Comparison of ENCODE assay signal across 8 mouse cellular contexts in genomic region chr3:130922812-130923614, GRCm38 (mm10).
A peak's percentile ranks its signal among the peaks of the same experiment; 100 is the strongest.
DNase-seq lines count a peak whose midpoint lies in the region; ATAC-seq lines count a peak whose summit lies in the region.

No protein-coding gene starts in this region.

- peaks cover 2 to 9% of the 10 kb centered on the region in 2 experiments; a peak in 2 of 4 replicates for H3K4me1 ChIP-seq in heart, embryonic 14.5 days (ENCODE audit: control insufficient read depth in 2 of 2, insufficient read depth in 2 of 2, low read length in 2 of 2)
- H3K4me1 ChIP-seq in embryonic facial prominence, embryonic 13.5 days = peaks cover 41% of the 10 kb centered on the region
- 0 out of 2 replicates have a peak, but pooled peaks cover 4% of the 10 kb centered on the region for H3K4me1 ChIP-seq in intestine, embryonic 15.5 days (replicated peaks)
- H3K4me1 ChIP-seq in neural tube, embryonic 12.5 days = peaks cover 8% of the 10 kb centered on the region; the same call in 1 of the 2 replicates

- H3K9ac ChIP-seq in heart, embryonic 14.5 days (ENCODE audit: low read length) = peak overlapping the region; percentile 41; the same call in 1 of the 2 replicates
- peak overlapping the region; percentile 4; the same call in 1 of the 2 replicates for H3K9ac ChIP-seq in embryonic facial prominence, embryonic 13.5 days
- no peak overlapping the region for H3K9ac ChIP-seq in intestine, embryonic 15.5 days
- no peak overlapping the region for H3K9ac ChIP-seq in neural tube, embryonic 12.5 days

- ATAC-seq in heart, embryonic 14.5 days (ENCODE audit: insufficient number of reproducible peaks, insufficient read depth, low FRiP score, low read depth) = no peak
- ATAC-seq in embryonic facial prominence, embryonic 13.5 days (ENCODE audit: insufficient number of reproducible peaks, insufficient read depth, low FRiP score, low TSS enrichment, low read depth) = no peak
- no peak for ATAC-seq in intestine, embryonic 15.5 days
- no peak for ATAC-seq in neural tube, embryonic 12.5 days (ENCODE audit: low FRiP score, low read depth)
- no peak for ATAC-seq in monocyte, adult 5-6 weeks (replicated peaks; ENCODE audit: insufficient number of reproducible peaks, low FRiP score, low TSS enrichment, poor library complexity, severe bottlenecking)
- no peak for ATAC-seq in megakaryocyte, adult 5-6 weeks (ENCODE audit: poor library complexity, severe bottlenecking)

- H3K27ac ChIP-seq in heart, embryonic 14.5 days (replicated peaks in 1 of 2; ENCODE audit: control insufficient read depth in 1 of 2, insufficient read depth in 1 of 2, low read depth in 2 of 2, low read length in 2 of 2) = no peak overlapping the region
- H3K27ac ChIP-seq in embryonic facial prominence, embryonic 13.5 days = peak overlapping the region; percentile 76
- no peak overlapping the region for H3K27ac ChIP-seq in intestine, embryonic 15.5 days
- H3K27ac ChIP-seq in neural tube, embryonic 12.5 days = no peak overlapping the region

- no peaks in the 10 kb centered on the region; the same call in 1 of the 2 replicates for H3K27me3 ChIP-seq in heart, embryonic 14.5 days (ENCODE audit: control insufficient read depth, insufficient read depth, low read length)
- no peaks in the 10 kb centered on the region for H3K27me3 ChIP-seq in embryonic facial prominence, embryonic 13.5 days
- peaks cover 8% of the 10 kb centered on the region; the same call in 1 of the 2 replicates for H3K27me3 ChIP-seq in intestine, embryonic 15.5 days (replicated peaks)
- H3K27me3 ChIP-seq in neural tube, embryonic 12.5 days (replicated peaks) = 0 out of 2 replicates have a peak, but pooled peaks cover 3% of the 10 kb centered on the region

- H3K4me2 ChIP-seq in heart, embryonic 14.5 days (ENCODE audit: low read length) = peak overlapping the region; percentile 62
- peak overlapping the region; percentile 49 for H3K4me2 ChIP-seq in embryonic facial prominence, embryonic 13.5 days
- peak overlapping the region; percentile 37 for H3K4me2 ChIP-seq in intestine, embryonic 15.5 days (replicated peaks)
- H3K4me2 ChIP-seq in neural tube, embryonic 12.5 days (replicated peaks) = peak overlapping the region; percentile 36

- H3K4me3 ChIP-seq in heart, embryonic 14.5 days (ENCODE audit: control insufficient read depth in 1 of 2, insufficient read depth in 1 of 2, low read depth in 1 of 2, low read length in 2 of 2) = 0 out of 4 replicates have a peak overlapping the region, but pooled peaks have one; percentile 2 to 6
- H3K4me3 ChIP-seq in embryonic facial prominence, embryonic 13.5 days = peak overlapping the region; percentile 23
- 0 out of 2 replicates have a peak overlapping the region, but pooled peaks have one; percentile 0 for H3K4me3 ChIP-seq in intestine, embryonic 15.5 days (replicated peaks)
- no peak overlapping the region for H3K4me3 ChIP-seq in neural tube, embryonic 12.5 days

- WGBS in heart, embryonic 14.5 days = 23% methylated on average over 23 of the region's 23 CpGs
- 8% methylated on average over 23 of the region's 23 CpGs for WGBS in embryonic facial prominence, embryonic 13.5 days
- 33% methylated on average over 23 of the region's 23 CpGs for WGBS in intestine, embryonic 15.5 days
- 30% methylated on average over 23 of the region's 23 CpGs for WGBS in neural tube, embryonic 12.5 days

- intact Hi-C loops in heart, postnatal 14 days (cut with DNase I) = no loop called here

- DNase-seq in heart, postnatal 14 days = no peak
- DNase-seq in urinary bladder, postnatal 25 days (ENCODE audit: low spot score) = no peak

- no peaks in the 10 kb centered on the region for H3K36me3 ChIP-seq in heart, embryonic 14.5 days (ENCODE audit: control insufficient read depth, insufficient read depth, low read length)
- H3K36me3 ChIP-seq in embryonic facial prominence, embryonic 13.5 days = no peaks in the 10 kb centered on the region
- no peaks in the 10 kb centered on the region for H3K36me3 ChIP-seq in intestine, embryonic 15.5 days
- H3K36me3 ChIP-seq in neural tube, embryonic 12.5 days = no peaks in the 10 kb centered on the region

- no peaks in the 10 kb centered on the region for H3K9me3 ChIP-seq in heart, embryonic 14.5 days (ENCODE audit: control insufficient read depth, low read length)
- no peaks in the 10 kb centered on the region for H3K9me3 ChIP-seq in embryonic facial prominence, embryonic 13.5 days
- no peaks in the 10 kb centered on the region for H3K9me3 ChIP-seq in intestine, embryonic 15.5 days
- no peaks in the 10 kb centered on the region for H3K9me3 ChIP-seq in neural tube, embryonic 12.5 days

Comparison
In these comparisons a context has a peak if more than half of its experiments do, and no peak if none do; other contexts are left out.
1. H3K9ac ChIP-seq: peak in heart, embryonic 14.5 days (single experiment) and embryonic facial prominence, embryonic 13.5 days (single experiment); none in intestine, embryonic 15.5 days (single experiment) and neural tube, embryonic 12.5 days (single experiment).
2. Peak in every context shown above with its lines, with median percentiles within 50 percentile points of each other: H3K4me2 ChIP-seq.